Mouse (Mus musculus) kidney, embryonic 14.5 days (tissue): ENCODE data around the gene Brms1. TPM values are rescaled to one million over a fixed set of nuclear protein-coding genes. Genes with fewer than 3 reads are reported as not detected.

ENCODE experiments used
- ATAC-seq: fragments of 200-750 bp; cut with Nextera tagmentation; 2 replicates; pipeline ENCODE4 v1.8.0; 2017; ENCODE audit warnings: moderate number of reproducible peaks, mild to moderate bottlenecking, moderate TSS enrichment, moderate library complexity; ENCODE audit not compliant: low FRiP score, low TSS enrichment
- H3K27ac ChIP-seq: fragments of 300-500 bp; sonication (generic); 2 replicates; pipeline ENCODE4 v1.5.1; 2014; ENCODE audit warnings: low read depth, mild to moderate bottlenecking, low read length, moderate library complexity, mixed read lengths
- H3K27me3 ChIP-seq: fragments of 300-500 bp; sonication (generic); 2 replicates; pipeline ENCODE4 v1.6.1; 2014; ENCODE audit warnings: mild to moderate bottlenecking, low read length; ENCODE audit not compliant: control insufficient read depth, insufficient read depth
- H3K36me3 ChIP-seq: fragments of 300-500 bp; sonication (generic); 2 replicates; pipeline ENCODE4 v1.6.1; 2014; ENCODE audit warnings: low read length, mixed read lengths; ENCODE audit not compliant: control insufficient read depth, insufficient read depth
- H3K4me1 ChIP-seq: fragments of 300-500 bp; sonication (generic); 2 replicates; pipeline ENCODE4 v1.6.1; 2014; ENCODE audit warnings: low read length, mixed read lengths; ENCODE audit not compliant: control insufficient read depth, insufficient read depth
- H3K4me2 ChIP-seq: fragments of 300-500 bp; sonication (generic); replicated peaks from 2 replicates; pipeline ENCODE4 v1.6.1; 2014; ENCODE audit warnings: low read depth, mild to moderate bottlenecking, low read length
- H3K4me3 ChIP-seq: fragments of 300-500 bp; sonication (generic); 2 replicates; pipeline ENCODE4 v1.5.1; 2014; ENCODE audit warnings: mild to moderate bottlenecking, low read length
- H3K9ac ChIP-seq: fragments of 300-500 bp; sonication (generic); 2 replicates; pipeline ENCODE4 v1.6.1; 2014; ENCODE audit warnings: low read depth, mild to moderate bottlenecking, low read length, moderate library complexity
- H3K9me3 ChIP-seq: fragments of 300-500 bp; sonication (generic); 2 replicates; pipeline ENCODE4 v1.6.1; 2016; ENCODE audit warnings: low read length; ENCODE audit not compliant: control insufficient read depth
- WGBS: fragments of 180-500 bp; shearing (Covaris S2); extraction: QIAGEN DNeasy Blood & Tissue Kit; methylation state at CpG from one replicate; pipeline ENCODE4 v1.1.7; 2014; 5-methylcytosine and 5-hydroxymethylcytosine counted together
- polyA plus RNA-seq: library from polyadenylated mRNA; unstranded; fragments of >200 nt; fragmentation: Nextera tagmentation; extraction: Ambion mirVana; gene quantifications from 2 replicates; pipeline ENCODE4 v1.2.1, GENCODE M21; 2014

The Brms1 gene
- polyA plus RNA-seq, 1 experiment from 2014 or later, result 57.5 TPM

GRCm38 (mm10) chr19:5073028-5073427 is 31.9 kb downstream of the Brms1 start:
- Histone ChIP-seq H3K27ac (peak overlapping the region; percentile 64), H3K4me2 (peak overlapping the region; percentile 52), H3K27me3 (peaks cover 12% of the 10 kb centered on the region), H3K36me3 (no peaks in the 10 kb centered on the region), H3K4me3 (peak overlapping the region; percentile 46), H3K4me1 (peaks cover 26% of the 10 kb centered on the region), H3K9ac (no peak overlapping the region; the same call in 1 of the 2 replicates), H3K9me3 (no peaks in the 10 kb centered on the region)
- peak; percentile 21; the same call in 1 of the 2 replicates for ATAC-seq
- WGBS, result 1% methylated on average over 15 of the region's 15 CpGs

GRCm38 (mm10) chr19:5073518-5073917 is 32.4 kb downstream of the Brms1 start:
- 0 out of 2 replicates have a peak overlapping the region, but pooled peaks have one; percentile 14 for H3K9ac ChIP-seq
- no peak overlapping the region for H3K4me2 ChIP-seq
- ATAC-seq, result no peak
- peaks cover 22% of the 10 kb centered on the region for H3K4me1 ChIP-seq
- no peaks in the 10 kb centered on the region for H3K36me3 ChIP-seq
- no peak overlapping the region for H3K4me3 ChIP-seq
- WGBS, result 38% methylated on average over 5 of the region's 5 CpGs
- H3K9me3 ChIP-seq, result no peaks in the 10 kb centered on the region
- peaks cover 8% of the 10 kb centered on the region for H3K27me3 ChIP-seq
- H3K27ac ChIP-seq, result no peak overlapping the region

DNA sequence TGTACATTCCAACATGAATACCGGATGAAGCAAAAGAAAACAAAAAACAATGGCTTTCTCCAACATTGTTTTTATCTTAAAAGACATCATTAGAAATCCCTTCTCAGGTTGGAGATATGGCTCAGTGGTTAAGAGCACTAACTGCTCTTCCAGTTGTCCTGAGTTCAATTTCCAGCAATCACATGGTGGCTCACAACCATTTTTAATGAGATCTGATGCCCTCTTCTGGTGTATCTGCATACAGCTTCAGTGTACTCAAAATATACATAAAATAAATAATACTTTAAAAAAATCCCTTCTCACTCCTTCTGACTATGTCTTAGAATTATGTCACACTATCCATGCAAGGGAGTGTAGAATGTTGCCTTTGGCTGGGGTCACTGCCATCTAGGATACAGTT is 38.1 kb downstream of the Brms1 start:
- peaks cover 49% of the 10 kb centered on the region for H3K27me3 ChIP-seq

GRCm38 (mm10) chr19:5082005-5082404 is 40.9 kb downstream of the Brms1 start:
- Histone ChIP-seq H3K4me3 (no peak overlapping the region), H3K4me2 (no peak overlapping the region), H3K9ac (no peak overlapping the region), H3K27me3 (peaks cover 67% of the 10 kb centered on the region), H3K9me3 (no peaks in the 10 kb centered on the region), H3K27ac (no peak overlapping the region), H3K36me3 (no peaks in the 10 kb centered on the region), H3K4me1 (0 out of 2 replicates have a peak, but pooled peaks cover 3% of the 10 kb centered on the region)
- WGBS, result 72% methylated on average over 15 of the region's 18 CpGs
- no peak for ATAC-seq

More for the DNA sequence above, 38.1 kb downstream of the Brms1 start:
- Histone ChIP-seq H3K4me2 (no peak overlapping the region), H3K36me3 (no peaks in the 10 kb centered on the region), H3K4me1 (no peaks in the 10 kb centered on the region), H3K9me3 (no peaks in the 10 kb centered on the region), H3K9ac (no peak overlapping the region), H3K27ac (no peak overlapping the region), H3K4me3 (no peak overlapping the region)
- ATAC-seq, result no peak
- WGBS, result 100% methylated on average over 1 of the region's 1 CpGs

DNA sequence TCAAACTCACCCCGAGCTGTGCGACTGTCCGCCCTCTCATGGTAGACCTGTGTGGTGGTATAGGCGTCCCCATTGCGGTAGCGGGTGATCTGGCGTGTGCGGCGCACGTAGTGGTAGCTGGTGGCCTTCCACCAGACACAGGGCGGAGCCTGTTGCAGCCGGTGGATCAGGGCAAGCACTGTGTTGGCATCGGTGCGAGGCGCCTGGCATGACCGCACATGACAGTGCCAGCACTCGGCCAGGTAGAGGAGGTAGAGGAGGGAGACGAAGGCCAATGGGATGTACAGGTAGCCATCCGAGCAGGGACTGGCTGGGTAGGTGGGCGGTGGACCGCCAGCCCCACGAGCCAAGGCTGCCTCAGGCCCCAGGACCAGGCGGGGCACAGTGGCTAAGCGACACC is 41.4 kb downstream of the Brms1 start:
- 0 out of 2 replicates have a peak, but pooled peaks cover 7% of the 10 kb centered on the region for H3K4me1 ChIP-seq
- H3K27ac ChIP-seq, result no peak overlapping the region
- 66% methylated on average over 24 of the region's 24 CpGs for WGBS
- no peak overlapping the region for H3K4me3 ChIP-seq
- peaks cover 67% of the 10 kb centered on the region for H3K27me3 ChIP-seq
- H3K9ac ChIP-seq, result no peak overlapping the region
- no peaks in the 10 kb centered on the region for H3K9me3 ChIP-seq
- H3K4me2 ChIP-seq, result no peak overlapping the region
- no peak for ATAC-seq
- no peaks in the 10 kb centered on the region for H3K36me3 ChIP-seq

DNA sequence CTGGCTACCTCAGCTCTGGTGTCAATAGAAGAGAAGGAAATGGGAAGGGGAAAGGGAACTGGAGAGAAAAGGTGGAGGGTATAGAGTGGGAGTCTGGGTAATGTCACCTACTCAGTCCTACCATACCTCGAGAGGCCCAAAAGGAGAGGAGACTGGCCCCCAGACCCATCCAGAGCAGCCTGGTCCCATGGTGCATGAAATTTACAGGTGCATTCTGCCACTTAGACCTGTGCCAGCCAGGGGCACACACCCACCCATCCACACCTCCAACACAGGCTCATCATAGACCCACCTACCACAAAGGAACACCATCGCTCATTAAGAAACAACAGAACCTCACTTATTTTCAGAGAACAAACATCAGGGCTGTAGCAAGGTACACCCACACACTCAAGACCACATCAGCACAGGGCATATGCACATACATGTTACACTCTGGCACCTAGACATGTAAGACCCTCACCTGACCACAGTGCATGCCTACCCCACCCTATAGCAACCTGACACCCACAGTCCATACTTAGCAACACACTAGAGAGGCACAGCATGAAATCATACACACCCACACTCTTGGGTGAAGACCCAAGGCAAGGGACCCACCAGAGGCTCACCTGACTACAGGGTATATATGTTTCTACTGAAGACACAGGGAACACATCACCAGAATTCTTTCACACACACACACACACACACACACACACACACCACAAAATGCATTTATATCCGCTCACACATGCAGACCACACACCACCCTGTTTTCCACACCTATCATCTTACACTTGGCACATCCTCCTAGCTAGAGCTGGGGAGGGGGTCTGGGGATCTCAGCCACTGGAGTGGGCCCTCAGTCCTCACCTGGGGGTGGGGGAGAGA is 43.0 kb downstream of the Brms1 start:
- no peaks in the 10 kb centered on the region for H3K36me3 ChIP-seq
- H3K9me3 ChIP-seq, result no peaks in the 10 kb centered on the region
- peak overlapping the region; percentile 51 for H3K4me3 ChIP-seq
- H3K4me1 ChIP-seq, result peaks cover 13% of the 10 kb centered on the region; the same call in 1 of the 2 replicates
- no peak for ATAC-seq
- H3K4me2 ChIP-seq, result no peak overlapping the region
- H3K9ac ChIP-seq, result no peak overlapping the region
- no peak overlapping the region for H3K27ac ChIP-seq
- peaks cover 67% of the 10 kb centered on the region for H3K27me3 ChIP-seq
- 62% methylated on average over 3 of the region's 3 CpGs for WGBS

DNA sequence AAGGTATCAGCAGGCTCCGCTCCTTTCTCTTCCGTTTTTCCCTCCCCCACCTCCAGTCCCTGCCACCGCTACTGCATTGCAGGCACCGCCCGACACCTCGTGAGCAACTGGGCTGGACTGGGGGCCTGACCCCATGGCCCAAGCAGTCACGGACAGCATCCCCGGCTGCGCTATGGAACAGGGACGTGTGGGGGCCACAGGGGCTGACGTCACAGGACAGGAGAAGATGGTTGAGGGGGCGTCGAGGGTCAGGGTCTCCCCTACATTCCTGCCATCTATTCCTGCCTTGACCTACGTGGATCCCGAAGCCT is 43.6 kb downstream of the Brms1 start:
- Histone ChIP-seq H3K27me3 (peaks cover 67% of the 10 kb centered on the region), H3K4me3 (peak overlapping the region; percentile 51), H3K27ac (no peak overlapping the region), H3K4me1 (peaks cover 13% of the 10 kb centered on the region; the same call in 1 of the 2 replicates), H3K9me3 (no peaks in the 10 kb centered on the region), H3K9ac (no peak overlapping the region), H3K4me2 (peak overlapping the region; percentile 67), H3K36me3 (peaks cover 2% of the 10 kb centered on the region; the same call in 1 of the 2 replicates)
- WGBS, result 3% methylated on average over 15 of the region's 15 CpGs
- no peak for ATAC-seq

DNA sequence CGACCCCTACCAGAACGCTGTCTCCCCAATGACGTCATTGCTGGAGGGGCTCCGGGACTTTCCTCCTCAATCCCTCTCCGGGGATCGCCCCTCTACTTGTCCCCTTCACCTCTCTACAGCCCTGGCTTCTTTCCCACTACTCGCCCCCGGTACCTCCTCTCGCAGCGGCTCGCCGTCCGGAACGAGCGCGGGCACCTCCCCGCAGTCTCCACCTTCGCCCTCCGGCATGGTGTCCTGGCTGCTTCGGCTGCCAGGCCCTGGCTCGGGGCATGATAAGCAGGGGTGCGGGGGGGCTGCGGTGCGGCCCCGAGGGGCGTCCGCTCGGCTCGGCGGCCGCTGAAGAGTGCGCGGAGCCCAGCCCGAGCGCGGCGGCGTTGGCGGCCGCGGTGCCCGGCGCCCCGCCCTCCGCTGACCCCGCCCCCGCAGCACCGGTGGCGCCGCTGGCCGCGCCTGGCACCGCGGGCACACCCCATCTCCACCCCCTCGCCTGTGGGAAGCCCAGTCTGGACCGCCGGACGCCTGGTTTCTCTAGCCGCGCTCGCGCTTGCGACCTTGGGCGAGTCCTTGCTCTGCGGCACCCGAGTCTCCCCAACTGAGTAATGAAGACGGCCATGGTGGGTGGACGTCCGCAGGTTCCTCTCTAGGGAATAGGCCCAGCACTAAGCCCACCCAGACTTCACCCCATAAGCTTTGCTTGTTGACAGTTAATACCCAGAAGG is 44.1 kb downstream of the Brms1 start, which contains the start of gene Tmem151a:
Gene Tmem151a (minus strand): TSS at position 387 of the 719 bp plus-strand sequence.
- peaks cover 62% of the 10 kb centered on the region for H3K27me3 ChIP-seq
- ATAC-seq, result no peak

More for the DNA sequence above, 44.1 kb downstream of the Brms1 start, which contains the start of gene Tmem151a:
- peak within 1 kb of the TSS; percentile 47; the same call in 1 of the 2 replicates for H3K9ac ChIP-seq
- 1% methylated on average over 69 of the region's 69 CpGs for WGBS
- peaks cover 4% of the 10 kb centered on the region; the same call in 1 of the 2 replicates for H3K36me3 ChIP-seq
- peaks cover 13% of the 10 kb centered on the region; the same call in 1 of the 2 replicates for H3K4me1 ChIP-seq
- no peak within 1 kb of the TSS for H3K27ac ChIP-seq
- peak within 1 kb of the TSS; percentile 51 for H3K4me3 ChIP-seq
- H3K4me2 ChIP-seq, result peak within 1 kb of the TSS; percentile 67
- no peaks in the 10 kb centered on the region for H3K9me3 ChIP-seq
